Mouse (Mus musculus) T-helper 2 cell (primary cell): ENCODE data around the gene Kif1b.
"Not testable (repeated sequence)": the region's sequence is repeated elsewhere in the genome, so short reads cannot be mapped to it uniquely, and the experiment has no call there.

Source experiments
- in situ Hi-C: fragments of 300-600 bp; cut with MboI, MseI; formaldehyde crosslinking; loops from one replicate; pipeline ENCODE4 v1.15.1; 2025; ENCODE audit warnings: high pct_unique_total_duplicates

The Kif1b gene

DNA sequence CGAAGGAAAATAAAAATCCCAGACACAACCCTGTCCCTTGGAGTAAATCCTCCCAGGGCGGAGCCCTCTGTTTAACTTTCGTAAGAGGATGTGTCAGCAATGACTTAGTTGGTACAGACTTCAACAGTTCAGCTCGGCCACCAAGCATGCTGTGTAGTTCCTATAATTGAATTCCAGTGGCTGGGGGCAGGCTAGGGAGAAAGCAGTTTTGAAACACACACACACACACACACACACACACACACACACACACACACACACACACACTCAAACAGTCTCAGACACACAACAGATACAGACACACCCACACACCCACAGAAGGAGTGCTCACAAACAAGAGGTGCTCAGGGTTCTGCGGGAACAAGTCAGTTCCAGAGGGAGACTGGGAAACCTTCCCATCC, 135.9 kb downstream of the Kif1b start:
- in situ Hi-C loops = no loop called here

DNA sequence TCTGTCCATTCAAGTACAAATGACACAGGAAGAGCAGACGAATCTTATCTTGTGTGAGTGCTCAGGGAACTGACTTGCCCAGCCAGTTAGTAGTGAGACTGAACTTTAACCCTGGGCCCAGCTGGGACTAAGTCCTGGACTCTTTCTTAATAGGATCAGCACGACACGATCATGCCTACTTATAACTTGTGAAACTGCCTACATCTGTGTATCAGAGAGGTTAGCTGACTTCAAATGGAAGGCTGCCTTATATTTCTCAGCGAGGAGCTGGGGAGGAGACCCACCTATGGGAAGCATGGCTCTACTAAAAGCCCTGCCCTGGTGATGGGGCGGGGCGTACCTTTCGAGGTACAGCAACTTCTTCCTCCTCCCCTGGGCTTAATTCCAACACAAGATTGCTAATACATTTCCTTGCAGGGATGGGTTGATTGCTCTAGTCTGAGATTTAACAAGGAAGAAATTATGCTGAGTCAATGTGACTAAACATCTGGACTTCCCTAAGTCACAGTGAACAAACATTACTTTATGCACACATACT, 137.0 kb downstream of the Kif1b start:
- in situ Hi-C loops = no loop called here

DNA sequence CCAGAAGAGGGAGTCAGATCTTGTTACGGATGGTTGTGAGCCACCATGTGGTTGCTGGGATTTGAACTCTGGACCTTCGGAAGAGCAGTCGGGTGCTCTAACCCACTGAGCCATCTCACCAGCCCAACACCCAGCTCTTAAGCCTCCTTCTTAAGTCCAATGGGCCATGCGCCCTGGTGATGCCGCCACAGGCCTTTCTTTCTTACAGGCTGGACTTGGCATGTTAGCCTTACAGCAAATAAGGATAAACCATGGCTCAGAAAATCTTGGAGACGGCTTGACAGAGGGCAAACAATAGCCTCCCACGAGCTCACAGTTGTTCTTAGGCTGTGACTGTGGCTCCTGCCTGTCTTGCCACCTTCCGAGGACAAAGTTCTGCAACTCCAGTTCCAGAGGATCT, 137.6 kb downstream of the Kif1b start:
- in situ Hi-C loops = not testable (repeated sequence)

DNA sequence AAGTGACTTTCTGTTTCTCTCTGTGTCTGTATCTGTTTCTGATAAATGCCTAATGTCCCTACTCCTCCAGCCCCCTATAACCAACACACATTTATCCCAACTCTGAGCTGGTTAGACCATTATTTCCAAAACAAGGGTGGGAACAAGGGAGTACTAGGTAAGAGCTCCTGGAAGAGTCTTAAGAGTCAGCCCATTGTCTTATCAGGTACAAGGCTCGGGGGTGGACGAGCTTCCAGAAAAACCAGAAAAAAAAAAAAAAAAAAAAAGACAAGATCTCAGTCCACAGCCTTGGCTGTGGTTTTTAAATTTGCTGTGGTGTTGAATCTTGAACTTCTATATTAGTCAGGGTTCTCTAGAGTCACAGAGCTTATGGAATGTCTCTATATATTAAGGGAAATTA, 139.5 kb downstream of the Kif1b start:
- in situ Hi-C loops = no loop called here

DNA sequence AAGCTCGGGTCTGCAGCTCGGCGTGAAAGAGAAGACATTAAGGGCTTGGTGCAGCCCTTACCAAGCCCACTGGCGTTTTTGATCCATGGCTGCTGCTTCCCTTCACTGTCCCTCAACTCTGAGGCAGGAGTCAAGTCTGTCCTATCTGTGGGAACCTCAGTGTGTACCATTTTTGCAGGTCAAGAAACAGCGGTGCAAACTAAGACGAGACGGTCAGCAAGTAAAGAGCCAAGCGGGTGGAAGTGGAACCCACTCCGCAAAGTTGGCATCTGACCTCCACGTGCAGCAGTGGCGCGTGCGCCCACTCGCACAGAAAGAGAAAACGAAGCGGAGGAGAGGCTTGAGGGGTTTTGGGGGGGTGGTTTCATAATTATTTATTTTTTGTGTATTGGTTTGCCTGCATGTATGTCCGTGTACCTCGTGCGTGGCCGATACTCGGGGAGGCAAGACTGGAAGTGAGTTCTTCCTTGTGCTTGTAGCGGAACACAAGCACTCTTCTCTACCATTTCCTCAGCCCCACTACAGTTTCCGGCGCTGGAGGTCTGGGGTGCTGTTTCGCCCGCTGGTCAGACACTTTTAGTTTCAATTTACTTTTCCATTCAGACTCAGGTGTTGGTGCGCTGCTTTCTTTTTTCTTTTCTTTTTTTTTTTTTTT, 140.4 kb downstream of the Kif1b start:
- in situ Hi-C loops = no loop called here

DNA sequence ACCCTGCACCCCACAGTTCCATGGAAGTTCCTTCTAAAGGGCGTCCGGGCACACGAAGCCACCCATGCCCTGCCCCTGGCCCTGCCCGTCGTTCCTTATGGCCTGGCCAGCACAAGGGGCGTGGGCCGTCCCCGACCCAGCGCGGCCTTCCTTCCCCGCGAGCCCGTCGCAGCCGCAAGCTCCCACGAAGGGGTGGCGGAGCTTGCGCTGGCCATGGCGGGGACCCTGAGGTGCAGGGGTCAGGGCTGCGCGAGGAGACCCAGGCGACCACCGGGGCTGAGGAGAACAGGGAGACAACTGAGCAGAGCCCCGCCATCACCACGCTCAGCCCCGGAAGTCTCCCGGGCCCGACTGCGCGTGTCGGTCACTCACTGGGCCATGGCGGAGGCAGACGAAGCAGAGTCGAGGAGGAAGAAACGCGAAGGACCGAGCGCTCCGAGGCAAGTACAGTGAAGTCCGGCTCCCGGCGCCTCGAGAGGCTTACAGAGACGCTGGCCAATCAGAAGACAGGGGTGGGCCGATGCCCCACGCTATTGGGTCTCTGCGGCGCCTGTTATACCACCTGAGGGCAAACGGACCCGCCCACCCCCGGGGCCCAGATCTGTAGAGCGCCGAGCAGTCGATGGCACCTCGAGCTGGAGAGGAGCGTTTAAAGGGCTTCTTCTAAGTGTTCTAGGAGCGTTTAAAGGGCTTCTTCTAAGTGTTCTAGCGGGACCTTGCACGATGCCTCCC, 141.1 kb downstream of the Kif1b start, which contains the start of gene Pgd:
Gene Pgd (minus strand): TSS at position 557 of the 732 bp plus-strand sequence.
- in situ Hi-C loops = no loop called here

DNA sequence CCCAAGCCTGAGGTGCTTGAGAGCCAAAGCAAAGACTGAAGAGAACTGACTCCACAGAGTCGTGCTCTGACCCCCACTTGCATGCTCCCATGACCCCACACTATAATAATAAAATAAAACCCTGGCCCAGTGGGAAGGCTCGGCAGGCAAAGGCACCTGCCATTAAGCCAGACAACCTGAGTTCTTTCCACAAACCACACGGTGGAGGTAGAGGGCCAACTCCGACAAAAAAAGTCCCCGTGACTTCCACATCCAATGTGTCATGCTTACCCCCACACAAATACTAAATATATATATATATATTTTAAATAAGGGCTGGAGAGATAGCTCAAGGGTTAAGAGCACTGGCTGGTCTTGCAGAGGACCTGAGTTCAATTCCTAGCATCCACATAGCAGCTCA, 143.3 kb downstream of the Kif1b start:
- in situ Hi-C loops = no loop called here

DNA sequence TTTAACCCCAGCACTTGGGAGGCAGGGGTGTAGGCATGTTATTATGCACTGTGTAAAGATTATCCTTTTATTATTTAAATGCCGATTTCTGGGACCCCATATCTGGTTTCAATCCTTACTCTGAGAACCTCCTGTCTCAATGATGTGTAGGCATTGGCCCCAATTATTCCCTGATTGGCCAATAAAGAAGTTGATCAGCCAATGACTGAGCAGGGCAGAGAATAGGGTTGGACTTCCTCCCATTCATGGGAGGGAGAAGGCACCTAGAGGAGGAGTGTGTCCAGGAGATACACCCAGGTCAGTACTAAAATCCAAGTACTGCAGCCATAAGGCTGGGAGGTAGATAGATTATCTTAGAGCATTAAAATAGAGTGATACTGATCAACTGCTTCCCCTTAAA, 144.3 kb downstream of the Kif1b start:
- in situ Hi-C loops = no loop called here

DNA sequence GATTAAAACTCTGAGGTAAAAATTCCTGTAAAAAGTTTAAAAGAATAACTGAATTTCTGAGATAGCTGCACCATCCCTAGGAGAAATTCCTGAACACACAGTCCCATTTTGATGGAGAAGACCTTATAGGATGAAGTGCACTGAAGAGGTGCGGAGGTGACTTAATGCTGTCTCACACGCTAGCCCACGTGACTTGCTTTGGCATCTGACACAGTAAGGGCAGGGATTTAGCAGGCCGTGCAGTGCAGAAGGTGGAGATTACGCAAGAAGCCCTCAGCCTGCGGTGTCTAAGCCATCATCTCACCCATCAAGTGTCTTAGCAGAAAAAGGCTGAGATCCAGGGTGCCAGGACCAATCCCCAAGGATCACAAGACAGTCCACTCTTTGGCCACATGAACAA, 146.3 kb downstream of the Kif1b start:
- in situ Hi-C loops = no loop called here

DNA sequence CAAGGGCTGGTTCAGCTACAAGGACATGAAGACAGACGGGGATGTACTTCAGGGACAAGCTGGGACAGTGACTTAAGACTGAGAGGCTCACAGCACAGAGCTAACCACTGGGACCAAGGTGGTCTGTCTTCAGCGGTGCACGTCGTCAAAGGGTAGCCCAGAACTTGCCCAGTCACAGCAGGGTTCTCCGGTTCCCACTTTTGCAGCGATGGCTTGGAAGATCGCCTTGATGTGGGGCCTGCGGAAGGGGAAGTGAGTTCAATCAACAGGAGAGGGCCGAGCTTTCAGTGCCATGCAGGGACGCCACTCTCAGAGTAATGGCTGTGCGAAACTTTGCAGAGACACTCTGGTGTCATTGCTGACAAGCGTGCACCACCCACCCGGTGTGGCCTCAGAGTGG, 147.6 kb downstream of the Kif1b start:
- in situ Hi-C loops = loop anchor here (10.0 kb wide), 1 partner anchor 375 kb away; no protein-coding TSS in a partner anchor

DNA sequence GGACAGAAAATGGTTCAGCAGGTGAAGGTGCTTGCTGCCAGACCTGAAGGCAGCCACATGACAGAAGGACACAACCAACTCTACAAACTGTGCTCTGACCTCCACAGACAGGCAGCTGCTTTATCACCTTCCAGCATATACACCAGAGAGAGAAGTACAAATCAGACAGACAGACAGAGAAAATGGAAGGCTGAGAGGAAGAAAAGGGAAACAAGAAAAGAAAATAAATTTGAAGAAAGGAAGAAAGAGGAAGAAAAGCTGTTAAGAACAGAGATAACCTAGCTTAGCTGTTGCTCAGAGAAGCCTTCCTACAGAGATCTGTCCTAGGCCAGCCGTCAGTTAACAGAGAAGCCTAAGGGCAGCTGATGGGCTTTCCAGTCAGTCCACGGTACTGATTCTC, 148.3 kb downstream of the Kif1b start:
- in situ Hi-C loops = loop anchor here (10.0 kb wide), 1 partner anchor 376 kb away; no protein-coding TSS in a partner anchor

DNA sequence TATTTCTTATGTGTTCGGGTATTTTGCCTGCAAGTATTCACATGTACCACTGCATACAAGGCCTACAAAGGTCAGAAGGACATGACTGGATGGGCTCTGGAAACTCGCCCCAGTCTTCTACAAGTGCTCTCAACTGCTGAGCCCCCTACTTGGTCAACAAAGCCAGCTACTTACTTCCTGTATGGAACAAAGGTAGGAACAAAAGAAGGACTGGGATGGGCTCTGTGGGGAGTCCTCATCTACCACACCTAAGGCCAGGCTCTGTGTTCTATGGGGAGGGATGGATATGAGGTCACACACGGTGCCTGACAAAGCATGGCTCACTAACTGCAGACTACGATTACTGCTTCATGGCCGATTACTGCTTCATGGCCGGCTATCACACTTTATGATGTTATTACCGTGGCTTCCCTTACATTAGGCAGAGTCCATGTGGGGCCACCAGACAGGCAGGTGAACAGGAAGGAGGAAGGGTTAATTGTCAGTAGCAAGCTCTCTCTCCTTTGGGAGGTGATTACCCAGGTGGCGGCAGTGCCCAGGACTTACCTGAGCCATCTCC, 150.0 kb downstream of the Kif1b start:
- in situ Hi-C loops = loop anchor here (10.0 kb wide), 1 partner anchor 377 kb away; no protein-coding TSS in a partner anchor

DNA sequence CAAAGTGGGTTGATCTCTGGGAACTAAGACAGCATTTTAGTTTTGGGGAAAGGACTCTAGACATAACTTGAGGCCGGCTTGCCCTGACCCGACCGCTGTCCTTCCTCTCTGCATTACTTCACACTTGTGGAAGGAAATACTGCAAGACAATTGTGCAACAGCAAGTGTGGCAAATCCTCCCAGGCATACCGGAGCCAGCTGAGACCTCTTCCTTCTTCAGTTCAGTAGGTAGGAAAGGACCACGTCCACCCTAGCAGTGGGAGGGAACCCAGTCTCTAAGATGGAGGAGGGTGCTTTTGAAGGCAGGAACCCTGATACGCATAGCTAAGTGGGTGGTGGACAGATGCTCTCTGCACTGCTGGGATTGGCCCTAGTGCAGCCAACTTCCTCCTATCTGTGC, 151.8 kb downstream of the Kif1b start:
- in situ Hi-C loops = loop anchor here (10.0 kb wide), 1 partner anchor 379 kb away; no protein-coding TSS in a partner anchor

DNA sequence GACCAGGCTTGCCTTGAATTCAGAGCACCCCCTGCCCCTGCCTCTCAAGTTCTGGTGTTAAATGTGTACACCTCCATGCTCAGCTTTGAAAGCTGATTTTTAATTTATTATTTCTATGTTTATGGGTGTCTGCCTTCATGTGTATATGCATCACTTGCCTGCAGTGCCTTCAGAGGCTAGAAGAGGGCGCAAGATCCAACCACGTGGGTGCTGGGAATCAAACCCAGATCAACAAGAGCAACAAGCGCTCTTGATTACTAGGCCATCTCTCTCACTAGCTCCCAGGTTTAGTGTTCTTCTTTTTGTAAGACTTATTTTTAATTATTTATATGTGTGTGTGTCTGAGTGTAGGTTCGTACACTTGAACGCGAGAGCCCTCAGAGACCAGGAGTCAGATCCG, 152.6 kb downstream of the Kif1b start:
- in situ Hi-C loops = loop anchor here (10.0 kb wide), 1 partner anchor 380 kb away; no protein-coding TSS in a partner anchor

DNA sequence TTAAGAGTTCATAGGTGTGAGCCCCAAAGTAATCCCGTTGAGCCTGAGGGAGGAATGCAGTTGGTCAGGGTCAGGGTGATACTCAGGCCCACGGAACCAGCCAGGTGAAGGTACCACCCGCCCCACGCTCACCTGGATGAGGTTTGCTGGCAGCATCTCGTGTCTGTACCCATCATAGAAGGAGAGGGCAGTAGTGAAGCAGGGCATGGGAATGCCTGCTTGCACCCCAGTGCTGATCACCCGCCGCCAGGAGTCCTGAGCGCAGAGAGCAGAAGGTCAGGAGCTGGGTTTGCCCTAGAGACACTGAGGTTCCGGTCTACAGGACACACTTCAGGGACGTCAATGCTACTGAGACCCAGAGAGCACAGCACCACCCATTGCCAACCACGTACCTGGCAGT, 156.8 kb downstream of the Kif1b start:
- in situ Hi-C loops = loop anchor here (10.0 kb wide), 1 partner anchor 384 kb away; no protein-coding TSS in a partner anchor

DNA sequence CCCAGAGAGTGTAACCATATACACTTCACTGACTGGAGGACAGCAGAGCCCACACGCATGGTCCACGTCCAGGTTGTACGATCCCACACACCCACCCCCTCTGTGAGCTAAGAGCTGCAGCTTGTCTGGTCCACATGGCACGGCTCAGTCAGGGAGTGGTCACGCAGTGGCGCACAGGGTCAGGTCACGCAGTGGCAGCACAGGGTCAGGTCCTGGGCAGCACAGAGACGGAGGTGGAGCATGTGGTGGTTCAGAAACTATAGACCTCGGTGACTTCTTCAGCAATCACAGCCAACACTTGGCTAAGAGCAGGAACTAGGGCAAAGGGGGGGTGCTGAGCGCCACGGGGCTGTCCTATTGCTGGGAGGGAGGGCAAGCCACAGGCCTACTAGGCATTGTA, 157.2 kb downstream of the Kif1b start:
- in situ Hi-C loops = loop anchor here (10.0 kb wide), 1 partner anchor 385 kb away; no protein-coding TSS in a partner anchor

DNA sequence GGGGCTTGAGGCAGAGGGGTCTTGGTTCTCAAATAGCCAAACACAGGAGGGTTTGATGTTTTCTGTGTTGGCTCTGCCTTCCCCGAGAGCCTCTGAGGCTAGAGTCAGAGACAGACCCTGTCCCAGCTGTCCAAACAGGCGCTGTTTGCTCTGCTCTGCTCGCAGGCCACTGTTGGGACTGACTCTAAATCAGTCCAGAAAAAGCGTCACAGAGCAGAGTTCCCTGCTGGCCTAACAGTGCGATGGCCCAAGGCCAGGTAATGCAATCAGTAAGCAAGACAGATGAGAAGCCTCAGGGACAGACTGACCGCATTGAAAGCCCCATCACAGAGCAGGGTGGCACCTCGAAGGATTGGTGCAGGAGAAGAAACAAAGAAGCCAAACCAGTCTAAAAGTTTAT, 157.9 kb downstream of the Kif1b start:
- in situ Hi-C loops = loop anchor here (10.0 kb wide), 1 partner anchor 385 kb away; no protein-coding TSS in a partner anchor

DNA sequence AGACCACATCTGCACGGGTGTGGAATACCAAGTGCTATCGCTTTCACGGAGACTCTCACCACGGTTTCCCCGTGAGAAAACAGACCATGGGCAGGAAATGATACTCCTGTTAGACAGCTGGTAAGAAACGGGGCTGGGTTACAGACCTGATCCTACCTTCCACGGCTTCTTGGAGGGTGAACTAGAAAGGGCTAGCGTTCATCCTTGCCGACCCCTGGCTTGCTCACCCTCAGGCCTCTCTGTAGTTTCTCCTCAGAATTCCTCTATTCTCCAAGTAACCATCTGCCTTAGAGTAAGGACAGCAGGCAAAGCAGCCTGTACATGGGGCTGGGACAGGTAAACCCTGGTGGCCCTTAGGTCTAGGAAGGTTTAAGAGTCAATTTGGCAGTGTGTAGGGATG, 158.3 kb downstream of the Kif1b start:
- in situ Hi-C loops = no loop called here

DNA sequence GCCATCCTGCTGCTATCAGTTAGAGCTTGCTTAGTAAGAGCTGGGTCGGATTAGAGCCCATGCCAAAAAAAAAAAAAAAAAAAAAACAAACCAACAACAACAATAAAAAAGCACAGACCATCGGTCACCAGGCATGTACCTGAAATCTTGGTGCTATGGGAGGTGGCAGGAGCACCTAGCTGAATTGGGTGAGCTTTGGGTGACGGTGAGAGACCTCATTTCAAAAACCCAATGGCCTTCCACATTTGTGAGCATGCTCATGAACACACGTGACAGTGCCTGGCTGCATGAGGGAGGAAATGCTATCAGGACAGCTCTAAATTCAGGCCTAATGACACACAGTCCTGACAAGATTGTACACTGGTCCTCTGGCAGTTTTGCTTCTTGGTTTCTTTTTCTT, 159.4 kb downstream of the Kif1b start:
- in situ Hi-C loops = no loop called here

DNA sequence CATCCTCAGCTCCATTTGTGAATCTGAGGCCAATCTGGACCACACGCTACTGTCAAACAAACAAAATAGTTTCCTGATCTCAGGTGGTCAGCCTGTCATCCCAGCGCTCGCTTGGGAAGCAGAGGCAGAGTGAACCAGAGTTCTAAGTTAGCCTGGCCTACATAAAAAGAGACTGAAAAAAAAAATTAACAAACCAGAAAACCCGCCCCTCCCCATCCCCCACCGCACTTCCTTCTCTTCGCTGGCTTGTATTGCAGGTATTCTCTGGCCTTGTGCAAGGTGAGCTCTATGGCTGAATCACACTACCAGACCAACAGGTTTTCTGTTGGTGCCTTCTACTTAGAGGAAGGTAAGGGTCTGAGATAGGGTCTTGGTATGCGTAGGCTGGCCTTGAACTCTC, 160.0 kb downstream of the Kif1b start:
- in situ Hi-C loops = no loop called here

DNA sequence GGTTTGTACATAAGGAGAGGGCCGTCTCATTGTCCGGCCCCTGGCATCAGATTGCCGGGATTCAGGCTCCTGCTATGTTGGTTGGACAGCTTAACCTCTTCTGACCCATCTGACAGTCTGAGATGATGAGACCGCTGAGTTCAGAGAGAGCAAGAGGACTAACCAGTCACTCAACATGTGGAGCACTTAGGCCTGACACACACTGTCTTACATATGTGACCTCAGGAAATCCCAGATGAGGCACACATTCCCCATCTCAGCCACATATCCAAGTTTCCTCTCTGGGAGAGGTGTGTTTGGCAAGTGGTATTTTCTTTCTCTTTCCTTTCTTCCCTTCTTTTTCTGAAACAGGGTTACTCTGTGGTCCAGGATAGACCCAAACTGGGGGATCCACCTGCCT, 162.3 kb downstream of the Kif1b start:
- in situ Hi-C loops = no loop called here

DNA sequence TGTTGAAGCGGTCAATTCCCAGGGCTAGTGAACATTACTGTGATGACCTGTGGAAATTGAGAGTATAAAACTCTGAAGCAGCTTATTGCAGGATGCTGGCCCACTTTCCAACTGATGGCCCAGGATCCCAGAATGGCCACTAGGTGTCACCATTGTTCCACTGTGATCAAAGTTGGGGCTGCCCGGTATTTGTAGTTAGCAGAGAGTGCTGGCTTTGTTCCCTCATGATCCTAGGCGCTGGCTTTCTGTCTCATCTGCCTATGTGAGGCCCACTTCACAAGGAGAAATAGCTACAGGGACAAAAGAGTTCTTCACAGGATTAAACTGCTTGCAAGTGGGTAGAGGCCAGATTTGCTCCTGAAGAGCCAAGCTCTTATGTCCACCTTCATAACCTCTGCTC, 163.0 kb downstream of the Kif1b start:
- in situ Hi-C loops = no loop called here
